Mouse (Mus musculus) erythroid progenitor cell, adult 5-6 weeks (primary cell): Measurements from ENCODE around the gene Pla2r1. TPM values are rescaled to one million over a fixed set of nuclear protein-coding genes. Genes with fewer than 3 reads are reported as not detected.

ENCODE experiments used
- ATAC-seq: replicated peaks from 2 replicates; pipeline ENCODE4 v1.8.0; 2016; ENCODE audit warnings: moderate number of reproducible peaks, mild to moderate bottlenecking, moderate TSS enrichment, inconsistent platforms; ENCODE audit not compliant: poor library complexity, low FRiP score, severe bottlenecking
- total RNA-seq, 2 experiments: library from RNA; stranded (forward) in 1 of 2; stranded (reverse) in 1 of 2; fragments of 150-400 nt in 1 of 2; fragments of 186-747, 209-891 nt in 1 of 2; gene quantifications; 2 replicates each; pipeline versions ENCODE4 v1.2.3 to v1.2.4; 2015 to 2017; ENCODE audit warnings: low replicate concordance in 2 of 2

The Pla2r1 gene
- total RNA-seq, 2 experiments from 2014 or later: not detected

DNA sequence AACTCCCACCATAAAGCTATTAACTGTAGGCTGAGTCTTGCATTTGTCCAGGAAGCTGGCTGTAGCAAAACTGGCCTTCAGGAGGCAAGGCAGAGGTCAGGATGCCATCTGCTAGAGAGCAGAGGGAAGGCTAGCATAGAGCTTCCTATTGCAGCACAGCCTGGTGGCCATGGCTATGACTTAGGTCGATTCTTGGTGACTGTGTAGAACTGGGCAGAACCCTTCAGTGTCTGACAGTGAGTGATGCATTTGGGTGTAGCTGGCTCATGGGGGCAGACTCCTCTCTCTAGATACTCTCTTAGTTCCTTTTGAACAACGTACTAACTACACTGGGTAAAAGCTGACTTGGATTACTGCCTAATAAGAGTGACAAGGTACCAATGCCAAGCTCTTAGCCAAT, 48.0 kb downstream of the Pla2r1 start:
- ATAC-seq: no peak

DNA sequence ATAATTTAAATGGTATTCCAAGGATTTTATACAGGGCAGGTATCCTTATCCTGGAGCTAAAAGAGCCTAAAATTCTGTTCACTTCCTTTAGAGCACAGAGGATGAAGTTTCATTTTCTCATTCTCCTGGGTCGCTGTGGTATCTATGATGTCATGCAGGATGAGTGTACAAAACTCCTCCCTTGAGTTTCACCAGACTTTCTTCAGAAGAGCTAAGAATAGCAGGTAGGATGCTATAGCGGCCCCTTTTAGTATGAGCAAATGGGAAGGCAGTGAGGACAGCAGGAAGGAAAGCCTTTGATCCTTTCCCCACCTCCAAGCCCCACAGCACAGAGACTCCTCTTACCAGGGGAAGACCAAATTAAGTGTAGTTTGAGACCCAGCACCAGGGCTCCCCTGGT, 48.4 kb downstream of the Pla2r1 start:
- ATAC-seq: no peak

DNA sequence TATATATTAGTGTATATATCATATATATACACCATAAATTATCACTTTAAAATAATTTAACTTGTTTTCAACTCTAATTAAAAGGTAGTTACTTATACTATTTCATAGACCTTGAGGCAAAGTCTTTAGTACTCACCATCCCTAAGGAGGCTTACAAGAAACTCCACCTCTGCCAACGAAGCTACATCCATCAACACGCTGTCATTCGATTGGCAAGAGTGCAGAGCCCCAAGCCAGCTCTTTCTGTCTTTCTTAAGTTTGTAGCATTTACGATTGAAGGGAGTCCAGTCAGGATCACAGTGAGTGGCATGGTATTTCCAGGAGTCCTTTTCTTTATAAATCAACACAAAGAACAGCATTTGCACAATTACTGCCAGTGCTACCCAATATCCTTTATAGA, 49.1 kb downstream of the Pla2r1 start:
- no peak for ATAC-seq

DNA sequence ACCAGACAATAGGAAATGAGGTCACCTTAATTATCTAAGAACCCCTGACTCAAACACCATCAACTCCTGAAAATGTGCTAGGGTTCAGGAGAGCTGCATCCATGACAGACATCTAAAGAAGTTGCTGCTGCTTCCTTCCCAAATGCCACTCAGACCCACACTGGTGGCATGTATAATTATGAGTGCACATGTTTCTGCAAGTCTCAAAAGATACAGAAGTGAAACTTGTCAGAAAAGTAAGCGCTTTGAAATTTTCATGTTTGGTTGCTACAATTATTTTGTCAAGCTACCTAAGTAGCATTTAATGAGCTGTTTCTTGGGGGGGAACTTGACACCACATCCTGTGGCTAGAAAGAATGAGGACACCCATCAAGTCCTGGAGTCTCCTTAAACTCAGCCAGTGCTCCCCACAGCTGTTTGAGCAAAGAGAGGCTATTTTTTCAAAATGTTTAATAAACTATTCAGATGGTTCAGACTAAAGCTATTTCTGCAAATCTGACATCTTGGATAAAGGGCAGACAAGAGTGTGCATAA, 52.5 kb downstream of the Pla2r1 start:
- ATAC-seq: no peak

DNA sequence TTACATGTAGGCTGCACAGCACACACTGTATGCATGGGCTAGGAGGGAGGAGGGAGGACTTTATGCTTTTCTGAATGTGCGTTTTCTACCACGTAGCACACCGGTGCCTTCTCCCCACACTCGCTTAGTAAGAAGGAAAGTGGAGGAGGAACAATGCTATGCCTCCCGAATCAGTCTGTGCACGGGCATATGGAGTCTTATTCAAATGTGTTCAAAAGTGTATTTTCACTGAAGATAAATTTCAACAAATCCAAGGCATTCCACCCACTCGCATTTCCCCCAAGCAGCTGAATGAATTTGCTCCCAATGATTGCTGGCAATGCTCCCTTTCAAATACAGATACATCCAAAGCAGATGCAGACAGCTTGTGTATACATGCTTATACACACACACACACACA, 73.2 kb downstream of the Pla2r1 start:
- ATAC-seq: no peak

DNA sequence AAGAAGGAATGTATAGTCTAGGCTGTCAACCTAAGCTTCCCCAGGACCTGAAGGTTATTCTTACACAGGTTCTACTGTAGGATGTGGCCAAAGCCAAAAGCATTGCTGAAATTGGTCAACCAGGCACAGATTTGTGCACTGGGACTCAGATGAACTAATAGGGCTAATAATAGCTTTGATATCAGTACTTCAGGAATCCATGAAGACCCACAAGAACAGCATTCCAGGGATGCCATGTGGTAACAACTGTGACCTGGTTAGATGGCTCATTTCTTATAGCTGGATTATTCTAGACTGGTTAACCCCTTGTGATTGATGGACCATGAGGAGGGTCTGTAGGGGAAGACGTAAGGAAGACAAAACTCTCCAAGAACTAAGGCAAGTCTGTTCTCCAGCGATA, 74.3 kb downstream of the Pla2r1 start:
- ATAC-seq: no peak

- ATAC-seq: no peak
These were observed 84.0 kb downstream of the Pla2r1 start for GRCm38 (mm10) chr2:60468901-60469770.

DNA sequence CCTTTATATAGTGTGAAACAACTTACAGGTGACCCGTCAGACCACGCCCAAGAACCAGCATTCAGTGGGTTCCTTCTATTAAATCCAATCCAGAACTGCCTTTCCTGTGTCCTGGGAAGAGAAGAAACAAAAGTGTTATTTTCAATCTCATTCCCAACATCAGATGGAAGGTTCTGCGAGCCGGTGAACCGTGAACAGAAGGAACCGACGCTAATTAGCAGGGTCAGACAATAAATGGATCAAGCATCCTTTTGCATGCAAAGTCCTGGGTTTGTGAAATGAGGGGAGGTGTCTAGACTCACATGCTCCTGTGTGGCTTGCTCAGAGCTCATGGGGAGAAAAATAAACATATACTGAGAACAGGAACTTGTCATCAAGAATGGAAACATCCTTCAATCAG, 100.7 kb downstream of the Pla2r1 start:
- no peak for ATAC-seq

DNA sequence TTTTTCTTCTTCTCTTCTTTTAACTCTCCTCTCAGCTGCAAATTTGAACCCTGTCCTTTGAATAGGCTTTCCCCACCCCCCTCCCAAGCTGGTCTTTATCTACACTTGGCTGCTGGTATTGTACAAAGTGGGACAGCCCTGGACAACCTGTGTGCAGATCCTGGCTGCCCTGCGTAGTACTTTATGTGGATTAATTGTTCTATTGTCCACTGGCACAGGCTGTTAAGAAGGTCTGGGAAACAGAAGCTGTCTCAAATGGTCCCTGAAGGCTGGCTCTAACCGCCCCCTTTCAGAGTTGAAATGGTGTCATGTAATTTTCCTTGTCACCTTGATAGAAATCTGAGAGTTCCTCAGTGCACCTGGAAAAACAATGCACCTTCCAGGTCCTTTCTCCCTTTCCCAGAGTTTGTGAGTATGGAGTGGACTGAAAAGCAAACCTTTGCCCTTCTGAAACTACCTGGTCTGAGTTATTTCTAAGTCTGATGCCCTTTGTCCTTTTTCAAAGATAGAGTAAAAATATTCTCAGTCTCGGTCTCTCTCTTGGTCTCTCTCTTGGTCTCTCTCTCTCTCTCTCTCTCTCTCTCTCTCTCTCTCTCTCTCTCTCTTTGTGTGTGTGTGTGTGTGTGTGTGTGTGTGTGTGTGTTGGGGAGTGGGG, 101.9 kb downstream of the Pla2r1 start:
- ATAC-seq: no peak

DNA sequence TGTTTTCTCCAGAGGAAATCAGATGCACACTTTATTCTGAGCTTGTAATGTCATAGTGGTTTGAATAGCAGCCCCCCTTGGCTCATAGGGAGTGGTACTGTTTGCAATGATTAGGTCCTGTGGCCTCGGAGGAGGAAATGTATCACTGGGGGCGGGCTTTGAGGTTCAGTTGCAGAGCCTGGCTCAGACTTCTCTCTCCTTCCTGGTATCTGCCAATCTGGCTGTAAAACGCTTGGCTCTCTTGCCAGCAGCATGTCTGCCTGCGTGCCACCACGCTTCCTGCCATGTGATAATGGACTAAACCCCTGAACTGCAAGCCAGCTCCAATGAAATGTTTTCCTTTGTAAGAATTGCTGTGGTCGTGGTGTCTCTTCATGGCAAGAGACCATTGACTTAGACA, 103.4 kb downstream of the Pla2r1 start:
- no peak for ATAC-seq

DNA sequence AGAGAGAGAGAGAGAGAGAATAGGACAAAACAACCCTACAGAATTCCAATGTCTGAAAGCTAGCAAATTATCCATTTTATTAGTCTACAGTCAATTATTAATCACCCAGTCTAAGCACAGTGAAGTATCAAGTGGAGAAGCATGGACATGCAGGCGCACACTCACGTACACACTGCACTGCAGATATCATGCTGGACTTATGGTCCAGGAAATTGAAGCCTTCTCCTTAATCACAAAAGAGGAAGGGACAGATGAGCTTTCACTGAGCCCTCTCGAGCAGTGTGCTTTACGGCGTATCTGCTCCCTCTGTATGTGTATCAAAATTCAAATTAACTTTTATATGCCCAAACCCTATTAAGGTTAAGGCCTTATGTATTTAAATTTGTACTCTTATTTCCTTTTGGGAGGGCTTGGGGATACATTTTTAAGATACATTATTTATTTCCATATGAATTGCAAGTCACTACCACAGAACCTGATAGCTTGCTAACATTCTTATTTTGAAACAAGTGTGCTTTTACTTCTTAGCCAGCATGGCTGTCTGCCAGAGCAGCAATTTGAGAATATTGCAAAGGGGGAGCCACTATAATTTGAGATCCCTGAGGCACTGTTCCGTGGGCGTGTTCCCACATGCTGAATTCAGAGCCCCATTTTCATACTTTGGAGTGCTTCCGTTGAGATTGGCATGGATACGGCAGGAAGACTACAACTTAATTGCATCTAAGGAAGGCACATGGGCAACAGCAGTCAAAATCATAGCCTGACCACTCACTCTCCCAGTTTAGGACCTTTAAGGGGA, 108.2 kb downstream of the Pla2r1 start:
- no peak for ATAC-seq

- no peak for ATAC-seq
These were observed 109.8 kb downstream of the Pla2r1 start for GRCm38 (mm10) chr2:60443279-60443678.

- no peak for ATAC-seq
These were observed 111.2 kb downstream of the Pla2r1 start for GRCm38 (mm10) chr2:60441875-60442274.

DNA sequence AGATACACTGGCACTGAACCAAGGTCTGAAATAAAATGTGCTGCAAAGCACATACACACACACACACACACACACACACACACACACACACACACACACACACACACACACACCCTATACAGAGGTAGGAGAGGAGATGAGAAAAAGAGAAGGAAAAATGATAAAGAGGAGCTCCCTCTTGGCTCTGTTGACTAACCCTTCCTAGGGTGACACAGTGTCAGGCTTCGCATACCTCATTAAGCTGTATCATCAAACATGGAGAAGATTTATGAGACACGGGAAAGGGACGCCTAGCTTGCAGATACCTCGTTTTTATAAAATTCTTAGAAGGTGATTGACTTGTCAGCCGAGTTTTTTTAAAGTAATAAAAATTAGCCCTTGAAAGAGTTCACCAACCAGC, 116.3 kb downstream of the Pla2r1 start:
- no peak for ATAC-seq

- ATAC-seq: no peak
These were observed 122.6 kb downstream of the Pla2r1 start for GRCm38 (mm10) chr2:60430315-60431021.

- ATAC-seq: peak; percentile 46; the same call in 1 of the 2 replicates
These were observed 135.0 kb downstream of the Pla2r1 start for GRCm38 (mm10) chr2:60418075-60418474.

GRCm38 (mm10) chr2:60414334-60414733, 138.8 kb downstream of the Pla2r1 start:
- ATAC-seq: no peak

GRCm38 (mm10) chr2:60413006-60413650, 140.0 kb downstream of the Pla2r1 start:
- ATAC-seq: no peak

DNA sequence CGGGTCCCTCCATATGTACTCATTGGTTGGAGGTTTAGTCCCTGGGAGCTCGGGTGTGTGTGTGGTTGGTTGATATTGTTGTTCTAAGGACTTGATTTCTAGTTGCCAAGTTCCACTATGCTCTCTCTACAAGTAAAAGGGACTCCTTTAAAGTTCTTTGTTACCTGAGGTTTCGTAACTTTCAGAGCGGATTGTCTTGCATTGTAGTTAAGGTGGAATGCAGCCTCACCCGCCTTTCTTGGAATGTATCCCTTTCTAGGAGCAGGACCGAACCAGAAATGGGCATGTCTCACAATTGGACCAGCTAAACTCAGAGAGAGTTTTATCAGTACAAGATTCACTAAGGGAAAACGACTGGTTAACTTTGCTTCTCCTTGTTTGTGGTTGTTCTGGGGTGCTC, 141.9 kb downstream of the Pla2r1 start:
- no peak for ATAC-seq
